In the genomic region with DNA sequence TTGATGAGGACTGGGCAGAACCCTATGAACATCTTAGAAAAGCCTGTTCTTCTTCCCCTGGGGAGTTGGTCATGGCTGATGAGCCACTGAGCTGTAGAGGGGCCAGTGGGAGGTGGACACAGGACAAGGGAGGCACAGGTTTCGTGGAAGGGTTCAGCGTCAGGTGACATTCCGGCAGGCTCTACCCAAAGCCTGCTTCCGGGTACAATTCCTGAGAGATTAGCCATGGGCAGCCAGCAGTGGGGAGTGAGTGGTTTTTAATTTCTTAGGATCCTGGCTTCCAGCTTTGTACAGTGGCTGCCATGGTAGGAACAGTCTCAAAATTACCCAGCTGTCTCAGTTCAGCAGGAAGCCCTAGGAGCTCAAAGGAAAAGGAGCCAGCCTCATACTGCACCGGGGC, we compare ENCODE assay signal across 20 mouse cellular contexts. TPM values are rescaled to one million over a fixed set of nuclear protein-coding genes. Genes with fewer than 3 reads are reported as not detected.
DNase-seq lines count a peak whose midpoint lies in the region; ATAC-seq and TF ChIP-seq lines count a peak whose summit lies in the region.
"Had no signal": no experiment of that assay in that cellular context is flagged by ENCODE, and none has a peak within 500 bp of the region (broad histone marks: within the 10 kb centered on the region; RNA-seq: fewer than 3 reads in every experiment).

No protein-coding gene starts in this region.

- 70% methylated on average over 5 of the region's 5 CpGs for WGBS in kidney, adult 2 months
- 44% methylated on average over 5 of the region's 5 CpGs for WGBS in kidney, embryonic 16.5 days
- WGBS in embryonic facial prominence, embryonic 14.5 days: 62% methylated on average over 5 of the region's 5 CpGs
- 75% methylated on average over 5 of the region's 5 CpGs for WGBS in limb, embryonic 12.5 days
- WGBS in lung, postnatal 0 days: 86% methylated on average over 5 of the region's 5 CpGs

- TF ChIP-seq CTCF in kidney, adult 2 months (conservative IDR thresholded peaks at IDR 0.05; ENCODE audit: insufficient read depth, insufficient read length, low read depth, low read length): no peak
- TF ChIP-seq CTCF in lung, postnatal 0 days (IDR thresholded peaks at IDR 0.05): no peak

- peaks cover 20% of the 10 kb centered on the region for H3K4me1 ChIP-seq in kidney, adult 2 months (ENCODE audit: control insufficient read depth, insufficient read depth, low read length)
- peaks cover 67% of the 10 kb centered on the region for H3K4me1 ChIP-seq in kidney, embryonic 16.5 days (ENCODE audit: insufficient read depth, low read length)
- H3K4me1 ChIP-seq in embryonic facial prominence, embryonic 14.5 days (ENCODE audit: control insufficient read depth, insufficient read depth, low read length): peaks cover 18% of the 10 kb centered on the region
- H3K4me1 ChIP-seq in limb, embryonic 12.5 days (replicated peaks): peaks cover 50% of the 10 kb centered on the region
- H3K4me1 ChIP-seq in lung, postnatal 0 days (ENCODE audit: insufficient read depth, low read depth, low read length): no peaks in the 10 kb centered on the region

- no peak for TF ChIP-seq POLR2A in kidney, adult 2 months (IDR thresholded peaks at IDR 0.05; ENCODE audit: low read depth, low read length)

- no peaks in the 10 kb centered on the region for H3K27me3 ChIP-seq in kidney, adult 2 months (replicated peaks; ENCODE audit: control insufficient read depth, insufficient read depth, low read length)
- H3K27me3 ChIP-seq in kidney, embryonic 16.5 days (ENCODE audit: insufficient read depth, low read length): no peaks in the 10 kb centered on the region
- H3K27me3 ChIP-seq in embryonic facial prominence, embryonic 14.5 days (replicated peaks; ENCODE audit: control insufficient read depth, insufficient read depth, low read length): no peaks in the 10 kb centered on the region; the same call in 1 of the 2 replicates
- H3K27me3 ChIP-seq in limb, embryonic 12.5 days: no peaks in the 10 kb centered on the region
- peaks cover 6% of the 10 kb centered on the region; the same call in 1 of the 2 replicates for H3K27me3 ChIP-seq in lung, postnatal 0 days (replicated peaks; ENCODE audit: insufficient read depth, low read length)
- H3K27me3 ChIP-seq: embryonic facial prominence, embryonic 12.5 days had no signal

- no peak for DNase-seq in kidney, adult 2 months
- no peak for DNase-seq in kidney, adult 11 months
- no peak for DNase-seq in kidney, adult 18-20 months
- DNase-seq in embryonic facial prominence, embryonic 14.5 days (ENCODE audit: low spot score): peak; percentile 20
- DNase-seq in lung, postnatal 0 days (ENCODE audit: low spot score): no peak
- DNase-seq: adrenal gland, adult 2 months; adrenal gland, postnatal 25 days; cerebellum, adult 18-20 months; cerebellum, adult 9-11 months; cerebellum, postnatal 36 days; forebrain, postnatal 0 days; gastrocnemius, postnatal 36 days; heart, adult 11 months had no signal

- no peak for TF ChIP-seq EP300 in lung, postnatal 0 days (IDR thresholded peaks at IDR 0.05)

- ATAC-seq in kidney, embryonic 16.5 days (ENCODE audit: low FRiP score, low TSS enrichment): no peak
- ATAC-seq in embryonic facial prominence, embryonic 14.5 days (ENCODE audit: low read depth): no peak
- no peak for ATAC-seq in limb, embryonic 12.5 days (ENCODE audit: insufficient number of reproducible peaks, insufficient read depth, low FRiP score, low TSS enrichment, low read depth)
- no peak for ATAC-seq in lung, postnatal 0 days
- ATAC-seq: forebrain, embryonic 13.5 days; forebrain, postnatal 0 days; hindbrain, embryonic 16.5 days; inflammation-experienced regulatory T-cells, adult 6 months had no signal

- H3K9ac ChIP-seq in kidney, embryonic 16.5 days (replicated peaks; ENCODE audit: low read length): no peak overlapping the region
- H3K9ac ChIP-seq in embryonic facial prominence, embryonic 14.5 days (ENCODE audit: low read depth, low read length): no peak overlapping the region
- H3K9ac ChIP-seq in limb, embryonic 12.5 days (replicated peaks): no peak overlapping the region
- H3K9ac ChIP-seq in lung, postnatal 0 days (replicated peaks; ENCODE audit: low read depth): no peak overlapping the region
- H3K9ac ChIP-seq: embryonic facial prominence, embryonic 12.5 days; forebrain, embryonic 13.5 days; forebrain, postnatal 0 days had no signal

- H3K9me3 ChIP-seq in kidney, embryonic 16.5 days (ENCODE audit: low read length): no peaks in the 10 kb centered on the region
- H3K9me3 ChIP-seq in embryonic facial prominence, embryonic 14.5 days (ENCODE audit: control insufficient read depth, low read length): no peaks in the 10 kb centered on the region
- H3K9me3 ChIP-seq in limb, embryonic 12.5 days: no peaks in the 10 kb centered on the region
- no peaks in the 10 kb centered on the region for H3K9me3 ChIP-seq in lung, postnatal 0 days (ENCODE audit: low read length)
- H3K9me3 ChIP-seq: embryonic facial prominence, embryonic 12.5 days; forebrain, embryonic 13.5 days had no signal

- H3K27ac ChIP-seq in kidney, adult 2 months (ENCODE audit: insufficient read depth, low read depth, low read length): peak overlapping the region; percentile 41; the same call in 1 of the 2 replicates
- peak overlapping the region; percentile 64 for H3K27ac ChIP-seq in kidney, embryonic 16.5 days (ENCODE audit: low read length)
- H3K27ac ChIP-seq in embryonic facial prominence, embryonic 14.5 days (replicated peaks; ENCODE audit: low read depth, low read length): no peak overlapping the region
- 0 out of 2 replicates have a peak overlapping the region, but pooled peaks have one; percentile 25 for H3K27ac ChIP-seq in limb, embryonic 12.5 days
- no peak overlapping the region for H3K27ac ChIP-seq in lung, postnatal 0 days (ENCODE audit: low read length)
- H3K27ac ChIP-seq: embryonic facial prominence, embryonic 12.5 days; forebrain, embryonic 13.5 days had no signal

- H3K4me2 ChIP-seq in kidney, embryonic 16.5 days (replicated peaks; ENCODE audit: low read depth, low read length): no peak overlapping the region
- no peak overlapping the region for H3K4me2 ChIP-seq in embryonic facial prominence, embryonic 14.5 days (ENCODE audit: low read depth, low read length)
- no peak overlapping the region for H3K4me2 ChIP-seq in limb, embryonic 12.5 days
- H3K4me2 ChIP-seq in lung, postnatal 0 days (replicated peaks; ENCODE audit: low read depth, low read length): no peak overlapping the region
- H3K4me2 ChIP-seq: embryonic facial prominence, embryonic 12.5 days; forebrain, embryonic 13.5 days had no signal

- H3K4me3 ChIP-seq in kidney, adult 2 months (ENCODE audit: insufficient read depth, low read depth, low read length): no peak overlapping the region
- no peak overlapping the region for H3K4me3 ChIP-seq in kidney, embryonic 16.5 days (ENCODE audit: low read length)
- H3K4me3 ChIP-seq in embryonic facial prominence, embryonic 14.5 days (ENCODE audit: low read depth, low read length): no peak overlapping the region
- no peak overlapping the region for H3K4me3 ChIP-seq in limb, embryonic 12.5 days (replicated peaks)
- H3K4me3 ChIP-seq in lung, postnatal 0 days (ENCODE audit: low read depth, low read length): no peak overlapping the region
- H3K4me3 ChIP-seq: embryonic facial prominence, embryonic 12.5 days; forebrain, embryonic 13.5 days had no signal

- H3K36me3 ChIP-seq in kidney, adult 2 months (ENCODE audit: control insufficient read depth, insufficient read depth, low read length): no peaks in the 10 kb centered on the region
- no peaks in the 10 kb centered on the region for H3K36me3 ChIP-seq in kidney, embryonic 16.5 days (ENCODE audit: insufficient read depth, low read length)
- H3K36me3 ChIP-seq in embryonic facial prominence, embryonic 14.5 days (ENCODE audit: control insufficient read depth, insufficient read depth, low read length): no peaks in the 10 kb centered on the region
- H3K36me3 ChIP-seq in limb, embryonic 12.5 days: no peaks in the 10 kb centered on the region
- H3K36me3 ChIP-seq in lung, postnatal 0 days (ENCODE audit: insufficient read depth, low read length): no peaks in the 10 kb centered on the region
- H3K36me3 ChIP-seq: embryonic facial prominence, embryonic 12.5 days had no signal

RNA-seq across cellular contexts. Expression of a gene that starts 3.9 kb away (rescaled TPM):
- 241 and 285 TPM in 2 replicates for polyA plus RNA-seq in kidney, adult 2 months (2012; rRNA removed)
- 153 and 162 TPM in 2 replicates for polyA plus RNA-seq in kidney, embryonic 16.5 days (2015; fragmentation: Nextera tagmentation; extraction: Ambion mirVana)
- 39.6 and 40.3 TPM in 2 replicates for polyA plus RNA-seq in embryonic facial prominence, embryonic 14.5 days (2014; fragmentation: Nextera tagmentation; extraction: Ambion mirVana)
- 50.7 and 53.8 TPM in 2 replicates for polyA plus RNA-seq in limb, embryonic 12.5 days (2016; fragmentation: Nextera tagmentation; extraction: Ambion mirVana)
- 10.4 and 11.1 TPM in 2 replicates for polyA plus RNA-seq in lung, postnatal 0 days (2015; fragmentation: Nextera tagmentation; extraction: Ambion mirVana)
- polyA plus RNA-seq: inflammation-experienced regulatory T-cells, adult 6 months had no signal

RNA-seq across cellular contexts. Expression of a gene that starts 42.8 kb away (rescaled TPM):
- polyA plus RNA-seq in kidney, adult 2 months (2012; rRNA removed): 0.61 and 0.91 TPM in 2 replicates
- 1.8 and 2.2 TPM in 2 replicates for polyA plus RNA-seq in kidney, embryonic 16.5 days (2015; fragmentation: Nextera tagmentation; extraction: Ambion mirVana)
- polyA plus RNA-seq in embryonic facial prominence, embryonic 14.5 days (2014; fragmentation: Nextera tagmentation; extraction: Ambion mirVana): 0.96 and 1.7 TPM in 2 replicates
- 0.70 and 0.88 TPM in 2 replicates for polyA plus RNA-seq in limb, embryonic 12.5 days (2016; fragmentation: Nextera tagmentation; extraction: Ambion mirVana)
- polyA plus RNA-seq in lung, postnatal 0 days (2015; fragmentation: Nextera tagmentation; extraction: Ambion mirVana): 4.6 and 5.9 TPM in 2 replicates

RNA-seq across cellular contexts. Expression of a gene that starts 48.3 kb away (rescaled TPM):
- not detected in 2 replicates for polyA plus RNA-seq in kidney, adult 2 months (2012; rRNA removed)
- not detected in 2 replicates for polyA plus RNA-seq in kidney, embryonic 16.5 days (2015; fragmentation: Nextera tagmentation; extraction: Ambion mirVana)
- not detected in 2 replicates for polyA plus RNA-seq in embryonic facial prominence, embryonic 14.5 days (2014; fragmentation: Nextera tagmentation; extraction: Ambion mirVana)
- polyA plus RNA-seq in limb, embryonic 12.5 days (2016; fragmentation: Nextera tagmentation; extraction: Ambion mirVana): not detected in 2 replicates
- not detected in 2 replicates for polyA plus RNA-seq in lung, postnatal 0 days (2015; fragmentation: Nextera tagmentation; extraction: Ambion mirVana)
- polyA plus RNA-seq: adrenal gland, adult 2 months; embryonic facial prominence, embryonic 12.5 days; forebrain, embryonic 13.5 days; forebrain, postnatal 0 days; heart, embryonic 16.5 days; hindbrain, embryonic 16.5 days; inflammation-experienced regulatory T-cells, adult 6 months had no signal

RNA-seq across cellular contexts. Expression of a gene that starts 51.3 kb away (rescaled TPM):
- polyA plus RNA-seq in kidney, adult 2 months (2012; rRNA removed): 0.12 and 0.13 TPM in 2 replicates
- polyA plus RNA-seq in kidney, embryonic 16.5 days (2015; fragmentation: Nextera tagmentation; extraction: Ambion mirVana): 0.47 and 0.54 TPM in 2 replicates
- polyA plus RNA-seq in embryonic facial prominence, embryonic 14.5 days (2014; fragmentation: Nextera tagmentation; extraction: Ambion mirVana): 3.2 and 4.5 TPM in 2 replicates
- polyA plus RNA-seq in limb, embryonic 12.5 days (2016; fragmentation: Nextera tagmentation; extraction: Ambion mirVana): 1.5 TPM in 2 replicates
- 0.15 and 0.20 TPM in 2 replicates for polyA plus RNA-seq in lung, postnatal 0 days (2015; fragmentation: Nextera tagmentation; extraction: Ambion mirVana)
- polyA plus RNA-seq: heart, embryonic 16.5 days; inflammation-experienced regulatory T-cells, adult 6 months had no signal

Comparison
In these comparisons a context has a peak if more than half of its experiments do, and no peak if none do; other contexts are left out.
1. H3K27ac ChIP-seq: peak in kidney, adult 2 months (single experiment), kidney, embryonic 16.5 days (single experiment) and limb, embryonic 12.5 days (single experiment); none in embryonic facial prominence, embryonic 14.5 days (single experiment) and lung, postnatal 0 days (single experiment).